Comparison of ENCODE assay signal across 12 mouse cellular contexts in genomic region chr1:182028231-182029210, GRCm38 (mm10). TPM values are rescaled to one million over a fixed set of nuclear protein-coding genes. Genes with fewer than 3 reads are reported as not detected.
DNase-seq lines count a peak whose midpoint lies in the region; ATAC-seq lines count a peak whose summit lies in the region.
"Had no signal": no experiment of that assay in that cellular context is flagged by ENCODE, and none has a peak within 500 bp of the region (broad histone marks: within the 10 kb centered on the region; RNA-seq: fewer than 3 reads in every experiment).

No protein-coding gene starts in this region.

- no peak for ATAC-seq in hindbrain, embryonic 16.5 days

- H3K27ac ChIP-seq in hindbrain, embryonic 16.5 days (ENCODE audit: low read depth, low read length), result no peak overlapping the region
- H3K27ac ChIP-seq: lung, embryonic 15.5 days had no signal

- no peak overlapping the region for H3K4me2 ChIP-seq in hindbrain, embryonic 16.5 days (ENCODE audit: low read length)
- H3K4me2 ChIP-seq: lung, embryonic 15.5 days had no signal

- H3K4me1 ChIP-seq in hindbrain, embryonic 16.5 days (ENCODE audit: control insufficient read depth, insufficient read depth, low read depth, low read length), result no peaks in the 10 kb centered on the region
- H3K4me1 ChIP-seq: lung, embryonic 15.5 days had no signal

- no peaks in the 10 kb centered on the region for H3K9me3 ChIP-seq in hindbrain, embryonic 16.5 days (ENCODE audit: control insufficient read depth, low read length)
- H3K9me3 ChIP-seq: lung, embryonic 15.5 days had no signal

- DNase-seq in lung, postnatal 10 days, result peak; percentile 57
- DNase-seq in lung, postnatal 36 days, result no peak
- peak; percentile 93 for DNase-seq in R1 (ENCODE audit: low read depth, low spot score)
- DNase-seq in gastrocnemius, postnatal 36 days, result peak; percentile 17 to 33
- DNase-seq in heart, postnatal 4 days, result peak; percentile 63
- DNase-seq in adrenal gland, adult 8-10 months, result no peak
- DNase-seq in cerebellum, adult 8-10 months, result no peak
- DNase-seq: kidney, adult 2 months; right cerebral cortex, postnatal 14 days; thymus, postnatal 4 days had no signal

- 81% methylated on average over 25 of the region's 25 CpGs for whole genome bisulfite sequencing in hindbrain, embryonic 16.5 days

- H3K9ac ChIP-seq in hindbrain, embryonic 16.5 days (ENCODE audit: low read depth, low read length), result no peak overlapping the region
- H3K9ac ChIP-seq: lung, embryonic 15.5 days had no signal

- H3K36me3 ChIP-seq in hindbrain, embryonic 16.5 days (ENCODE audit: control insufficient read depth, insufficient read depth, low read length), result no peaks in the 10 kb centered on the region
- H3K36me3 ChIP-seq: lung, embryonic 15.5 days had no signal

- intact Hi-C loops in gastrocnemius, postnatal 36 days (cut with DNase I), result loop anchor here (5.0 kb wide), 1 partner anchor 69 kb away; no protein-coding TSS in a partner anchor

- H3K27me3 ChIP-seq in hindbrain, embryonic 16.5 days (replicated peaks; ENCODE audit: control insufficient read depth, insufficient read depth, low read length), result no peaks in the 10 kb centered on the region
- H3K27me3 ChIP-seq: lung, embryonic 15.5 days had no signal

- H3K4me3 ChIP-seq in hindbrain, embryonic 16.5 days (ENCODE audit: low read length), result no peak overlapping the region
- H3K4me3 ChIP-seq: lung, embryonic 15.5 days had no signal

RNA-seq across cellular contexts. Expression of gene Enah, which starts 8.7 kb away (rescaled TPM):
- 10 to 100 TPM; 50.1 to 69.1 TPM for total RNA-seq in gastrocnemius, postnatal 36 days (2021)
- total RNA-seq in heart, postnatal 4 days (2021), result 100 to 1,000 TPM; 196 to 207 TPM
- 100 to 1,000 TPM in 1 of 4 experiments, 10 to 100 TPM in 3; 62.1 to 126 (median 78.8) TPM for total RNA-seq in adrenal gland, adult 8-10 months (2022)
- polyA plus RNA-seq in hindbrain, embryonic 16.5 days (2015; fragmentation: Nextera tagmentation; extraction: Ambion mirVana), result 23.5 and 24.4 TPM in 2 replicates

Comparison
In these comparisons a context has a peak if more than half of its experiments do, and no peak if none do; other contexts are left out.
1. DNase-seq: peak in lung, postnatal 10 days (single experiment), R1 (single experiment), gastrocnemius, postnatal 36 days (2 of 2) and heart, postnatal 4 days (single experiment); none in lung, postnatal 36 days (single experiment), adrenal gland, adult 8-10 months (single experiment) and cerebellum, adult 8-10 months (single experiment).